In genomic region chr10:18831823-18832222, GRCm38 (mm10) we compare ENCODE assay signal across 30 mouse cellular contexts. TPM values are rescaled to one million over a fixed set of nuclear protein-coding genes. Genes with fewer than 3 reads are reported as not detected.
DNase-seq lines count a peak whose midpoint lies in the region; ATAC-seq lines count a peak whose summit lies in the region.
"Had no signal": no experiment of that assay in that cellular context is flagged by ENCODE, and none has a peak within 500 bp of the region (broad histone marks: within the 10 kb centered on the region; RNA-seq: fewer than 3 reads in every experiment).

No protein-coding gene starts in this region.

- no peaks in the 10 kb centered on the region for H3K27me3 ChIP-seq in lung, embryonic 15.5 days
- no peaks in the 10 kb centered on the region for H3K27me3 ChIP-seq in liver, embryonic 15.5 days
- H3K27me3 ChIP-seq in stomach, embryonic 15.5 days (replicated peaks) = no peaks in the 10 kb centered on the region
- H3K27me3 ChIP-seq: CH12.LX; forebrain, embryonic 12.5 days had no signal

- H3K27ac ChIP-seq in lung, embryonic 15.5 days = peak overlapping the region; percentile 64
- no peak overlapping the region for H3K27ac ChIP-seq in liver, embryonic 15.5 days (replicated peaks)
- H3K27ac ChIP-seq in stomach, embryonic 15.5 days = no peak overlapping the region
- H3K27ac ChIP-seq: embryonic facial prominence, embryonic 10.5 days; forebrain, embryonic 12.5 days; hindbrain, embryonic 10.5 days; hindbrain, postnatal 0 days; kidney, postnatal 0 days had no signal

- peak overlapping the region; percentile 46 for H3K4me2 ChIP-seq in lung, embryonic 15.5 days
- 0 out of 2 replicates have a peak overlapping the region, but pooled peaks have one; percentile 24 for H3K4me2 ChIP-seq in liver, embryonic 15.5 days
- H3K4me2 ChIP-seq in stomach, embryonic 15.5 days = peak overlapping the region; percentile 28; the same call in 1 of the 2 replicates
- H3K4me2 ChIP-seq: forebrain, embryonic 12.5 days had no signal

- 0 out of 2 replicates have a peak overlapping the region, but pooled peaks have one; percentile 15 for H3K9ac ChIP-seq in lung, embryonic 15.5 days
- no peak overlapping the region for H3K9ac ChIP-seq in liver, embryonic 15.5 days
- H3K9ac ChIP-seq in stomach, embryonic 15.5 days = no peak overlapping the region
- H3K9ac ChIP-seq: forebrain, embryonic 12.5 days had no signal

- peak overlapping the region; percentile 20 for H3K4me3 ChIP-seq in lung, embryonic 15.5 days
- H3K4me3 ChIP-seq in liver, embryonic 15.5 days (replicated peaks) = no peak overlapping the region
- no peak overlapping the region for H3K4me3 ChIP-seq in stomach, embryonic 15.5 days (replicated peaks)
- H3K4me3 ChIP-seq: embryonic facial prominence, embryonic 10.5 days; forebrain, embryonic 12.5 days; hindbrain, embryonic 10.5 days; megakaryocyte, embryonic 14.5 days had no signal

- WGBS in lung, embryonic 15.5 days = 34% methylated on average over 7 of the region's 7 CpGs
- WGBS in liver, embryonic 15.5 days (ENCODE audit: insufficient replicate concordance) = 30% methylated on average over 7 of the region's 7 CpGs
- WGBS in stomach, embryonic 15.5 days = 29% methylated on average over 7 of the region's 7 CpGs

- DNase-seq in lung, postnatal 25 days (ENCODE audit: low spot score) = no peak
- no peak for DNase-seq in frontal cortex, adult 2 months (ENCODE audit: extremely low spot score in 1 of 2, low spot score in 1 of 2)
- no peak for DNase-seq in layer of hippocampus, adult 9-10 months (ENCODE audit: low spot score)
- DNase-seq: adrenal gland, postnatal 25 days; cerebellum, adult 11-12 months; cerebellum, postnatal 14 days; heart, adult 18-20 months; kidney, adult 18-20 months; layer of hippocampus, postnatal 36 days; retina, postnatal 1 day; right cerebral cortex, postnatal 4 days; thymus, adult 2 months had no signal

- peak; percentile 77 for ATAC-seq in lung, embryonic 15.5 days (ENCODE audit: borderline replicate concordance, extremely low read depth, low FRiP score, low TSS enrichment)
- peak; percentile 69 for ATAC-seq in granulocyte monocyte progenitor cell, adult 5-6 weeks (replicated peaks; ENCODE audit: poor library complexity, severe bottlenecking)
- no peak; the same call in 1 of the 2 replicates for ATAC-seq in liver, embryonic 15.5 days (ENCODE audit: insufficient read depth)
- peak; percentile 47; the same call in 1 of the 2 replicates for ATAC-seq in stomach, embryonic 15.5 days (ENCODE audit: insufficient read depth, low FRiP score, low read depth)
- ATAC-seq: hindbrain, postnatal 0 days; midbrain, embryonic 16.5 days had no signal

- no peaks in the 10 kb centered on the region for H3K4me1 ChIP-seq in lung, embryonic 15.5 days
- H3K4me1 ChIP-seq in liver, embryonic 15.5 days (replicated peaks) = no peaks in the 10 kb centered on the region
- H3K4me1 ChIP-seq in stomach, embryonic 15.5 days = no peaks in the 10 kb centered on the region
- H3K4me1 ChIP-seq: embryonic facial prominence, embryonic 10.5 days; forebrain, embryonic 12.5 days; hindbrain, embryonic 10.5 days had no signal

- no peaks in the 10 kb centered on the region for H3K9me3 ChIP-seq in lung, embryonic 15.5 days
- H3K9me3 ChIP-seq in liver, embryonic 15.5 days (replicated peaks) = no peaks in the 10 kb centered on the region
- no peaks in the 10 kb centered on the region for H3K9me3 ChIP-seq in stomach, embryonic 15.5 days
- H3K9me3 ChIP-seq: embryonic facial prominence, embryonic 10.5 days; forebrain, embryonic 12.5 days; hindbrain, embryonic 10.5 days; megakaryocyte, embryonic 14.5 days had no signal

- H3K36me3 ChIP-seq in lung, embryonic 15.5 days = no peaks in the 10 kb centered on the region
- no peaks in the 10 kb centered on the region for H3K36me3 ChIP-seq in liver, embryonic 15.5 days (replicated peaks)
- no peaks in the 10 kb centered on the region for H3K36me3 ChIP-seq in stomach, embryonic 15.5 days
- H3K36me3 ChIP-seq: embryonic facial prominence, embryonic 10.5 days; forebrain, embryonic 12.5 days; hindbrain, embryonic 10.5 days had no signal

RNA-seq across cellular contexts. Expression of gene Perp, which starts 13.0 kb away (rescaled TPM):
- 36.2 and 44.6 TPM in 2 replicates for polyA plus RNA-seq in lung, embryonic 15.5 days (2015; fragmentation: Nextera tagmentation; extraction: Ambion mirVana)
- 0.88 and 2.6 TPM in 2 replicates for total RNA-seq in granulocyte monocyte progenitor cell, adult 5-6 weeks (2014; fragmentation: Nextera tagmentation)
- total RNA-seq in granulocyte monocyte progenitor cell, adult 5-6 weeks (2017) = 2.0 and 2.7 TPM in 2 replicates
- polyA plus RNA-seq in liver, embryonic 15.5 days (2015; fragmentation: Nextera tagmentation; extraction: Ambion mirVana) = 19.7 and 21.5 TPM in 2 replicates
- 184 and 297 TPM in 2 replicates for polyA plus RNA-seq in stomach, embryonic 15.5 days (2015; fragmentation: Nextera tagmentation; extraction: Ambion mirVana)
- polyA plus RNA-seq in frontal cortex, adult 2 months (2012; rRNA removed) = 6.9 and 8.0 TPM in 2 replicates
- total RNA-seq: MEL had no signal

RNA-seq across cellular contexts. Expression of gene Gm4922, which starts 45.2 kb away (rescaled TPM):
- 0.10 TPM in 1 of 2 replicates, not detected in the other for polyA plus RNA-seq in lung, embryonic 15.5 days (2015; fragmentation: Nextera tagmentation; extraction: Ambion mirVana)
- not detected in 2 replicates for total RNA-seq in granulocyte monocyte progenitor cell, adult 5-6 weeks (2014; fragmentation: Nextera tagmentation)
- total RNA-seq in granulocyte monocyte progenitor cell, adult 5-6 weeks (2017) = not detected in 2 replicates
- not detected in 2 replicates for polyA plus RNA-seq in liver, embryonic 15.5 days (2015; fragmentation: Nextera tagmentation; extraction: Ambion mirVana)
- polyA plus RNA-seq in stomach, embryonic 15.5 days (2015; fragmentation: Nextera tagmentation; extraction: Ambion mirVana) = 0.13 and 0.34 TPM in 2 replicates
- not detected in 2 replicates for polyA plus RNA-seq in frontal cortex, adult 2 months (2012; rRNA removed)
- total RNA-seq: adrenal gland, postnatal 25 days; CH12.LX; gastrocnemius, adult 8-10 months; heart, adult 18-20 months; hindbrain, postnatal 0 days; layer of hippocampus, postnatal 36 days; left cerebral cortex, postnatal 25 days; liver, adult 2 months; MEL had no signal
- polyA plus RNA-seq: embryonic facial prominence, embryonic 10.5 days; heart, postnatal 0 days; hindbrain, embryonic 10.5 days; kidney, postnatal 0 days; liver, adult 2 months; thymus, adult 2 months; urinary bladder, adult 2 months had no signal
